Mouse (Mus musculus) left cerebral cortex, adult 18-20 months (tissue): ENCODE measurements around the gene Cd2. TPM values are rescaled to one million over a fixed set of nuclear protein-coding genes. Genes with fewer than 3 reads are reported as not detected.

Source experiments
- DNase-seq, 2 experiments: peaks; one replicate each; pipeline ENCODE4 v3.0.0; 2021 to 2022; ENCODE audit warnings: low spot score in 2 of 2, mixed read lengths in 1 of 2
- total RNA-seq, 2 experiments: library from RNA; stranded (reverse); gene quantifications; 2 replicates each; pipeline ENCODE4 v1.2.3; 2021

The Cd2 gene
- total RNA-seq, 2 experiments from 2014 or later: not detected

- DNase-seq: no peak
Observed at GRCm38 (mm10) chr3:101230201-101230600, 57.5 kb downstream of the Cd2 start.

DNA sequence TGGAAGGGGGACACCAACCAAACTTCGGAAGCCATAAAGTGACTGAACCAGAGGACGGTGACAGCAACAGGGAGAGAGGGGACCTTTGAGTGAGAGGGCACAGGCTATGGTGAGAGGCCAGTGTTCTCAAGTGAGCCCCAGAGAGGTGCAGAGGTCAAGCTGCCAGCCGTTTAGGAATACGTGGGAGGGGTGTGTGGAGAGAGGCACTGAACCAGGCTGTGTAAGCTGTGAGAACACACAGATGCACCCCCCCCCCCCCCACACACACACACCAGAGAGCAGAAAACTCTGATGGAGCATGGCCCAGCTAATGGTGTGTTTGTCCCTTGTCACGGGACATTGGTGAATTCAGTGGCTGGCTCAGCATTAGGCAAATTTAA lies 58.2 kb downstream of the Cd2 start:
- no peak for DNase-seq

- no peak for DNase-seq
Observed at GRCm38 (mm10) chr3:101228868-101229550, 58.7 kb downstream of the Cd2 start.

GRCm38 (mm10) chr3:101228066-101228465 lies 59.7 kb downstream of the Cd2 start:
- DNase-seq: no peak

Other genes with a start within 250 kb of the Cd2 start
- gene Ptgfrn, start 177.7 kb downstream of the Cd2 start, total RNA-seq: 10 to 100 TPM; 33.3 to 37.5 TPM
- gene Igsf3, start 89.1 kb upstream of the Cd2 start, total RNA-seq: 10 to 100 TPM; 18.0 to 18.5 TPM